Mouse (Mus musculus): ENCODE measurements around the gene Cntnap2. TPM values are rescaled to one million over a fixed set of nuclear protein-coding genes. Genes with fewer than 3 reads are reported as not detected.
"Not testable (repeated sequence)": the region's sequence is repeated elsewhere in the genome, so short reads cannot be mapped to it uniquely, and the experiment has no call there.

Cntnap2 gene
- polyA plus RNA-seq, 1 experiment from 2014 or later: 24.7 TPM

- Histone ChIP-seq H3K27ac (ENCODE audit: low read depth, low read length) (no peak overlapping the region), H3K36me3 (ENCODE audit: control insufficient read depth, insufficient read depth, low read length) (no peaks in the 10 kb centered on the region), H3K27me3 (ENCODE audit: control insufficient read depth, insufficient read depth, low read length) (no peaks in the 10 kb centered on the region), H3K9ac (ENCODE audit: low read length) (no peak overlapping the region), H3K4me2 (no peak overlapping the region), H3K4me1 (ENCODE audit: control insufficient read depth, insufficient read depth, low read length) (no peaks in the 10 kb centered on the region), H3K4me3 (ENCODE audit: low read depth, low read length) (no peak overlapping the region), H3K9me3 (ENCODE audit: control insufficient read depth, low read length) (no peaks in the 10 kb centered on the region)
- no peak for ATAC-seq (ENCODE audit: low FRiP score)
- no peak for DNase-seq (ENCODE audit: low spot score, missing footprints)
Measured at GRCm38 (mm10) chr6:47214731-47215130, 2155.6 kb downstream of the Cntnap2 start.

- H3K36me3 ChIP-seq (ENCODE audit: control insufficient read depth, insufficient read depth, low read length); H3K27me3 ChIP-seq (ENCODE audit: control insufficient read depth, insufficient read depth, low read length); H3K27ac ChIP-seq (ENCODE audit: low read depth, low read length); H3K9ac ChIP-seq (ENCODE audit: low read length); ATAC-seq (ENCODE audit: low FRiP score); H3K9me3 ChIP-seq (ENCODE audit: control insufficient read depth, low read length); DNase-seq (ENCODE audit: low spot score, missing footprints); H3K4me1 ChIP-seq (ENCODE audit: control insufficient read depth, insufficient read depth, low read length); H3K4me3 ChIP-seq (ENCODE audit: low read depth, low read length); H3K4me2 ChIP-seq: not testable (repeated sequence)
- WGBS: 76% methylated on average over 1 of the region's 1 CpGs
Measured at GRCm38 (mm10) chr6:47223578-47223977, 2164.4 kb downstream of the Cntnap2 start.

- 80% methylated on average over 3 of the region's 3 CpGs for WGBS
- not testable (repeated sequence) for H3K4me1 ChIP-seq (ENCODE audit: control insufficient read depth, insufficient read depth, low read length); H3K4me3 ChIP-seq (ENCODE audit: low read depth, low read length); H3K27me3 ChIP-seq (ENCODE audit: control insufficient read depth, insufficient read depth, low read length); H3K36me3 ChIP-seq (ENCODE audit: control insufficient read depth, insufficient read depth, low read length); H3K9ac ChIP-seq (ENCODE audit: low read length); H3K27ac ChIP-seq (ENCODE audit: low read depth, low read length); DNase-seq (ENCODE audit: low spot score, missing footprints); ATAC-seq (ENCODE audit: low FRiP score); H3K9me3 ChIP-seq (ENCODE audit: control insufficient read depth, low read length); H3K4me2 ChIP-seq
Measured at GRCm38 (mm10) chr6:47225391-47225790, 2166.2 kb downstream of the Cntnap2 start.

- Histone ChIP-seq H3K36me3 (ENCODE audit: control insufficient read depth, insufficient read depth, low read length) (no peaks in the 10 kb centered on the region), H3K4me3 (ENCODE audit: low read depth, low read length) (no peak overlapping the region), H3K4me2 (no peak overlapping the region), H3K9me3 (ENCODE audit: control insufficient read depth, low read length) (no peaks in the 10 kb centered on the region), H3K9ac (ENCODE audit: low read length) (no peak overlapping the region), H3K27ac (ENCODE audit: low read depth, low read length) (no peak overlapping the region), H3K27me3 (ENCODE audit: control insufficient read depth, insufficient read depth, low read length) (no peaks in the 10 kb centered on the region), H3K4me1 (ENCODE audit: control insufficient read depth, insufficient read depth, low read length) (peaks cover 5% of the 10 kb centered on the region; the same call in 1 of the 2 replicates)
- DNase-seq (ENCODE audit: low spot score, missing footprints) (no peak), ATAC-seq (ENCODE audit: low FRiP score) (no peak)
- 21% methylated on average over 3 of the region's 3 CpGs for WGBS
Measured at GRCm38 (mm10) chr6:47227601-47228000, 2168.4 kb downstream of the Cntnap2 start.

GRCm38 (mm10) chr6:47228676-47229317, 2169.6 kb downstream of the Cntnap2 start:
- 46% methylated on average over 7 of the region's 7 CpGs for WGBS
- Histone ChIP-seq H3K27ac (ENCODE audit: low read depth, low read length) (no peak overlapping the region), H3K4me1 (ENCODE audit: control insufficient read depth, insufficient read depth, low read length) (peaks cover 5% of the 10 kb centered on the region; the same call in 1 of the 2 replicates), H3K9ac (ENCODE audit: low read length) (no peak overlapping the region), H3K4me3 (ENCODE audit: low read depth, low read length) (no peak overlapping the region), H3K36me3 (ENCODE audit: control insufficient read depth, insufficient read depth, low read length) (no peaks in the 10 kb centered on the region), H3K27me3 (ENCODE audit: control insufficient read depth, insufficient read depth, low read length) (no peaks in the 10 kb centered on the region), H3K9me3 (ENCODE audit: control insufficient read depth, low read length) (no peaks in the 10 kb centered on the region), H3K4me2 (no peak overlapping the region)
- no peak for DNase-seq (ENCODE audit: low spot score, missing footprints)
- peak; percentile 72 for ATAC-seq (ENCODE audit: low FRiP score)

GRCm38 (mm10) chr6:47231513-47231912, 2172.4 kb downstream of the Cntnap2 start:
- no peak overlapping the region for H3K4me2 ChIP-seq
- no peak for ATAC-seq (ENCODE audit: low FRiP score)
- H3K4me1 ChIP-seq (ENCODE audit: control insufficient read depth, insufficient read depth, low read length): peaks cover 5% of the 10 kb centered on the region; the same call in 1 of the 2 replicates
- H3K36me3 ChIP-seq (ENCODE audit: control insufficient read depth, insufficient read depth, low read length): no peaks in the 10 kb centered on the region
- no peak for DNase-seq (ENCODE audit: low spot score, missing footprints)
- no peaks in the 10 kb centered on the region for H3K27me3 ChIP-seq (ENCODE audit: control insufficient read depth, insufficient read depth, low read length)
- H3K4me3 ChIP-seq (ENCODE audit: low read depth, low read length): no peak overlapping the region
- WGBS: 75% methylated on average over 6 of the region's 6 CpGs
- no peaks in the 10 kb centered on the region for H3K9me3 ChIP-seq (ENCODE audit: control insufficient read depth, low read length)
- no peak overlapping the region for H3K27ac ChIP-seq (ENCODE audit: low read depth, low read length)
- no peak overlapping the region for H3K9ac ChIP-seq (ENCODE audit: low read length)

- DNase-seq (ENCODE audit: low spot score, missing footprints) (peak; percentile 93), ATAC-seq (ENCODE audit: low FRiP score) (peak; percentile 90)
- Histone ChIP-seq H3K4me1 (ENCODE audit: control insufficient read depth, insufficient read depth, low read length) (peaks cover 21% of the 10 kb centered on the region), H3K4me2 (peak overlapping the region; percentile 19; the same call in 1 of the 2 replicates), H3K4me3 (ENCODE audit: low read depth, low read length) (no peak overlapping the region), H3K9ac (ENCODE audit: low read length) (no peak overlapping the region), H3K27me3 (ENCODE audit: control insufficient read depth, insufficient read depth, low read length) (no peaks in the 10 kb centered on the region), H3K27ac (ENCODE audit: low read depth, low read length) (peak overlapping the region; percentile 87), H3K9me3 (ENCODE audit: control insufficient read depth, low read length) (no peaks in the 10 kb centered on the region), H3K36me3 (ENCODE audit: control insufficient read depth, insufficient read depth, low read length) (no peaks in the 10 kb centered on the region)
- WGBS: 6% methylated on average over 3 of the region's 3 CpGs
Measured at GRCm38 (mm10) chr6:47239376-47239921, 2180.3 kb downstream of the Cntnap2 start.

GRCm38 (mm10) chr6:47241379-47241778, 2182.2 kb downstream of the Cntnap2 start:
- no peak overlapping the region for H3K4me2 ChIP-seq
- H3K9me3 ChIP-seq (ENCODE audit: control insufficient read depth, low read length): no peaks in the 10 kb centered on the region
- peaks cover 30% of the 10 kb centered on the region for H3K4me1 ChIP-seq (ENCODE audit: control insufficient read depth, insufficient read depth, low read length)
- ATAC-seq (ENCODE audit: low FRiP score) (no peak), DNase-seq (ENCODE audit: low spot score, missing footprints) (no peak)
- no peaks in the 10 kb centered on the region for H3K27me3 ChIP-seq (ENCODE audit: control insufficient read depth, insufficient read depth, low read length)
- H3K36me3 ChIP-seq (ENCODE audit: control insufficient read depth, insufficient read depth, low read length): no peaks in the 10 kb centered on the region
- H3K9ac ChIP-seq (ENCODE audit: low read length): no peak overlapping the region
- no peak overlapping the region for H3K4me3 ChIP-seq (ENCODE audit: low read depth, low read length)
- no peak overlapping the region for H3K27ac ChIP-seq (ENCODE audit: low read depth, low read length)

- H3K4me2 ChIP-seq: peak overlapping the region; percentile 52
- peak; percentile 77 for ATAC-seq (ENCODE audit: low FRiP score)
- DNase-seq (ENCODE audit: low spot score, missing footprints): peak; percentile 97
- H3K9me3 ChIP-seq (ENCODE audit: control insufficient read depth, low read length): no peaks in the 10 kb centered on the region
- H3K9ac ChIP-seq (ENCODE audit: low read length): peak overlapping the region; percentile 63
- 14% methylated on average over 6 of the region's 6 CpGs for WGBS
- H3K27ac ChIP-seq (ENCODE audit: low read depth, low read length): peak overlapping the region; percentile 58; the same call in 1 of the 2 replicates
- H3K27me3 ChIP-seq (ENCODE audit: control insufficient read depth, insufficient read depth, low read length): no peaks in the 10 kb centered on the region
- H3K4me1 ChIP-seq (ENCODE audit: control insufficient read depth, insufficient read depth, low read length): peaks cover 27% of the 10 kb centered on the region
- no peaks in the 10 kb centered on the region for H3K36me3 ChIP-seq (ENCODE audit: control insufficient read depth, insufficient read depth, low read length)
- peak overlapping the region; percentile 42 for H3K4me3 ChIP-seq (ENCODE audit: low read depth, low read length)
Measured at GRCm38 (mm10) chr6:47243863-47244606, 2184.9 kb downstream of the Cntnap2 start.

All from midbrain, embryonic 11.5 days (tissue).